Mouse (Mus musculus) heart, embryonic 11.5 days (tissue): ENCODE measurements at regions not wholly inside any gene's neighbourhood (a gene's known extent, or its start where the extent isn't known, plus 50 kb on each side); places are given as distances from the start of the nearest gene placed in this dataset.

ENCODE experiments used
- ATAC-seq: fragments of 200-750 bp; cut with Nextera tagmentation; replicated peaks from 2 replicates; pipeline ENCODE4 v1.8.0; 2017; ENCODE audit warnings: moderate library complexity; ENCODE audit not compliant: insufficient number of reproducible peaks, low FRiP score, low TSS enrichment
- H3K27ac ChIP-seq: fragments of 300-500 bp; sonication (generic); 2 replicates; pipeline ENCODE4 v1.5.1; 2014; ENCODE audit warnings: mild to moderate bottlenecking, low read depth, low read length
- H3K27me3 ChIP-seq: fragments of 300-500 bp; sonication (generic); 2 replicates; pipeline ENCODE4 v1.6.1; 2014; ENCODE audit warnings: mild to moderate bottlenecking, low read length, mixed read lengths; ENCODE audit not compliant: control insufficient read depth, insufficient read depth
- H3K36me3 ChIP-seq: fragments of 300-500 bp; sonication (generic); 2 replicates; pipeline ENCODE4 v1.6.1; 2014; ENCODE audit warnings: mild to moderate bottlenecking, low read length, moderate library complexity, mixed read lengths; ENCODE audit not compliant: control insufficient read depth, insufficient read depth
- H3K4me1 ChIP-seq: fragments of 300-500 bp; sonication (generic); 2 replicates; pipeline ENCODE4 v1.6.1; 2014; ENCODE audit warnings: low read length; ENCODE audit not compliant: control insufficient read depth, insufficient read depth
- H3K4me2 ChIP-seq: fragments of 300-500 bp; sonication (generic); 2 replicates; pipeline ENCODE4 v1.6.1; 2014; ENCODE audit warnings: mild to moderate bottlenecking, moderate library complexity
- H3K4me3 ChIP-seq: fragments of 300-500 bp; sonication (generic); 2 replicates; pipeline ENCODE4 v1.5.1; 2014; ENCODE audit warnings: low read depth, low read length
- H3K9ac ChIP-seq: fragments of 300-500 bp; sonication (generic); 2 replicates; pipeline ENCODE4 v1.6.1; 2014; ENCODE audit warnings: mild to moderate bottlenecking, low read depth, low read length, moderate library complexity
- H3K9me3 ChIP-seq: fragments of 300-500 bp; sonication (generic); replicated peaks from 2 replicates; pipeline ENCODE4 v1.6.1; 2016; ENCODE audit warnings: low read length; ENCODE audit not compliant: control insufficient read depth
- WGBS: fragments of 180-500 bp; shearing (Covaris S2); extraction: QIAGEN DNeasy Blood & Tissue Kit; methylation state at CpG from one replicate; pipeline ENCODE4 v1.1.7; 2014; ENCODE audit not compliant: insufficient replicate concordance; 5-methylcytosine and 5-hydroxymethylcytosine counted together

DNA sequence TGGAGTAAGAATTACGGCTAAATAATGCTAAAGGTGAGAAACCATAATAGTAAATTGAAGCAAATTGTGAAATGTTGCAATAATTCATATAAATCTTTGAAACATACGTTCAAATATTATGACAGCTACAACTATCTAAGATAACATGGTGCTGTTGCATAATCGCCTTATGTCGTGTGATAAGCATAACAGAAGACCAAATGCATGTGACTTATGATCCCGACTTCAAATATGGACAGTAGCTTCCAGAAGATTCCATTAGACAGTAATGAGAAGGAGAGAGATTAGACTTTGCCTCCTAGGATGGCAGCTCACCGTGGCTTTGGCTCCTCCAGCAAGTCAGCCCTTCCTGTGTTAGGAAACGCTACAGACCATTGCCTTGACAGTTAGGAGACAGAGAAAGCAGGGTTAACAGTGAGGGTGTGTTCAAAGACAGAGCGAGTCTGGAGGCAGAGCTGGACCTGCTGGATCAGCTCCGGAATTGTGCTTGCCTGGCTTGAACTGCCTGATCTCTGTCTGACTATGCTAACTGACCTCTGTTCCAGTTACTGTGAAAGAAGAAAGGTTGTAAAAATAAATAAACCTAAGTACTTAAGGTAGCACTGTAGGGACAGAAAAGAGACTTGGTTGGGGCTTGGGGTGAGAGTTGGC, 434.6 kb upstream of the Tle4 start:
- Histone ChIP-seq H3K36me3 (no peaks in the 10 kb centered on the region), H3K4me2 (no peak overlapping the region), H3K9me3 (no peaks in the 10 kb centered on the region), H3K9ac (no peak overlapping the region), H3K4me3 (no peak overlapping the region), H3K27ac (no peak overlapping the region), H3K27me3 (no peaks in the 10 kb centered on the region), H3K4me1 (no peaks in the 10 kb centered on the region)
- no peak for ATAC-seq
- WGBS: 75% methylated on average over 9 of the region's 9 CpGs

DNA sequence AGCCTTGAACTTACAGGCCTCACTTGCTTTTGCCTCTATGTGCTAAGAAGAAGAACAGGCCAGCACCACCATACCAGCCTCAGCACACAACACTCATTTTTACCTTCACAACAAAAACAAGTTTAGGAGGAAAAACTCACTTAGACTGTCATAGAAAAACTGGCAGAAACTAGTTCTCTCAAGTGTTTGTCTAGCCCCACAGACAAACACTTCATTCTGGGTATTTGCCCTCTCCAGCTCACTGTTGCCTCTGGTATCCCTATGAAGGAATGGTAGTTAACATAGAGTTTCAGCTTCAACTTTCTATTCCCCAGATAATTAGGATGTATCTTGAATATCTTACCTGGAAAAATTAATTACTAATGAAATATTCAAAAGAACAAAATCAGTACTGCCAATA, 433.6 kb upstream of the Tle4 start:
- no peak for ATAC-seq
- no peaks in the 10 kb centered on the region for H3K9me3 ChIP-seq
- no peaks in the 10 kb centered on the region for H3K4me1 ChIP-seq
- H3K4me2 ChIP-seq: no peak overlapping the region
- no peak overlapping the region for H3K9ac ChIP-seq
- no peak overlapping the region for H3K4me3 ChIP-seq
- H3K36me3 ChIP-seq: no peaks in the 10 kb centered on the region
- no peaks in the 10 kb centered on the region for H3K27me3 ChIP-seq
- H3K27ac ChIP-seq: no peak overlapping the region

DNA sequence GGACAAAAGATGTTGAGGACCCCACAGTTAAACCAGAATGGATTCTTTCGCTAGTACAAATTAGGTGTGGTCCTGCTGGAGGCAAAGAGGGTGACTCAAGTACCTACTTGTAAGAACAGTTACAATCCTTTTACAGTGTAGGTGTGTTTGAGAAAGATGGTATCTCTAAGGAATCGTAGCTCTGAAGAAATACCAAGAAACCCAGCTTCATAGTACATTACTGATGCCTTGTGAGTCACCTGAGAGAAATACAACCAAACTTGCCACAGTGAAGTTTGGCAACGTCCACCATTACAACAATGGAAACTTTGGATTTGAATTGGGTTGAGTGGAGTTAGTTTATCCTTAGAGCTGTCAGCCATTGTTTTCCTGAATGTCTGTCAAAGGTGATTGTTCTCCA, 405.7 kb upstream of the Tle4 start:
- no peak for ATAC-seq
- H3K27me3 ChIP-seq: no peaks in the 10 kb centered on the region
- H3K4me3 ChIP-seq: no peak overlapping the region
- no peak overlapping the region for H3K4me2 ChIP-seq
- H3K27ac ChIP-seq: no peak overlapping the region
- no peaks in the 10 kb centered on the region for H3K9me3 ChIP-seq
- WGBS: 69% methylated on average over 3 of the region's 3 CpGs
- H3K36me3 ChIP-seq: no peaks in the 10 kb centered on the region
- no peak overlapping the region for H3K9ac ChIP-seq
- H3K4me1 ChIP-seq: no peaks in the 10 kb centered on the region

DNA sequence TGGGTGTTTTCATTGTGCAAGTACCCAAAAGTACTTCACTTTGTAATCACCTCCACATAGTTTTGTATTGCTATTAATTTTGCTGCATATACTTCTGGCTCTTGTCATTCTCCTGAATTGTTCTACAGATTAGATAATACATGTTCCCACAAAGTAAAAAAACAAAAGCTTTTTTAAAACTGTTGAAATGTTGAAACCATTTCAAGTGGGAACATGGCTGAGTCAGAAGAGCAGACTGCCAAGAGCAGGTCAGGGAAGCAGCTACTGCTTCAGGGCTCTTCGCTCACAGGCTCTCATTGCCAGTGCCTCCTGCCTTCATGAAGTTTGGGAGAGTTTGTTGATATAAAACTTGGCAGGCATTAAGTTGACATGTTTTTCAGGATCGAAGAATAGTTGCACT, 395.5 kb upstream of the Tle4 start:
- Histone ChIP-seq H3K4me1 (no peaks in the 10 kb centered on the region), H3K4me3 (no peak overlapping the region), H3K36me3 (no peaks in the 10 kb centered on the region), H3K9me3 (no peaks in the 10 kb centered on the region), H3K4me2 (no peak overlapping the region), H3K27ac (no peak overlapping the region), H3K27me3 (no peaks in the 10 kb centered on the region), H3K9ac (no peak overlapping the region)
- ATAC-seq: no peak
- 71% methylated on average over 2 of the region's 2 CpGs for WGBS

DNA sequence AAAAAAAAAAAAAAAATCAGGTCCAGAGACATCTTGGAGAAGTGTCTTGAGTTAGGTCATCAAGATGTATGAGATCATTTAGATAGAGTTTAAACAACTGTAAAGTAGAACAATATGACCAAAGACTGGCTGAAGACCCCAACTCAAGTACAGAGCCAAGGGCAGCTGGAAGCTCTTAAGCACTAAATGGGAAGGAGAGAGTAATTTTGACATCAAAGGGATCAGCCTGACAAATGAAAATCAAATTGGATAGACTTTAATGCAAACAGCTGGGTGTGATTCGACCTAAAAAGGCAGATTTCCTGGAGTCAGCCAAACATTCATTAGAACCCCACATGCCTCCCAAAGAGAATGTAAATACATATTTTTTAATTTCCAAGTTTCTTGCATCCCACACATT, 372.3 kb upstream of the Tle4 start:
- Histone ChIP-seq H3K4me1 (no peaks in the 10 kb centered on the region), H3K9me3 (no peaks in the 10 kb centered on the region), H3K36me3 (no peaks in the 10 kb centered on the region), H3K9ac (no peak overlapping the region), H3K4me2 (no peak overlapping the region), H3K27me3 (no peaks in the 10 kb centered on the region), H3K27ac (no peak overlapping the region), H3K4me3 (no peak overlapping the region)
- ATAC-seq: no peak
- WGBS: 32% methylated on average over 1 of the region's 1 CpGs

DNA sequence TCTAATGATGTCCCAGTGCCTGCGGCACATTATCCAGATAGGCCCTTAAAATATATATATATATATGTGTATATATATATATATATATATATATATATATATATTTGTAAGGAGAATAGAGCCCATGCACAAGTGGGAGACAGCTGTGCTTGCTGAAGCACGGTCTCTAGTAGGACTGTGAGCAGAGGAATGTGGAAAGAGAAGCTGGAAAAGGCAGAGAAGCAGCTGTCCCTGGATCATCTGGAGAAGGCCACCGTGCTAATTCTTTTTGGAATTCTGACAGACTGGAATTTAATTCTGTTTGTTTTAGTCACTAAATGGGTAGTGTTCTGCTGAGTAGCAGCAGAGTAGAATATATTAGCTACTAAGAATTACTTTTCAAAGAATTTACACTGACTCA, 370.4 kb upstream of the Tle4 start:
- Histone ChIP-seq H3K9me3 (no peaks in the 10 kb centered on the region), H3K4me3 (no peak overlapping the region), H3K4me1 (no peaks in the 10 kb centered on the region), H3K9ac (no peak overlapping the region), H3K4me2 (no peak overlapping the region), H3K36me3 (no peaks in the 10 kb centered on the region), H3K27ac (no peak overlapping the region), H3K27me3 (no peaks in the 10 kb centered on the region)
- no peak for ATAC-seq
- 82% methylated on average over 3 of the region's 3 CpGs for WGBS

DNA sequence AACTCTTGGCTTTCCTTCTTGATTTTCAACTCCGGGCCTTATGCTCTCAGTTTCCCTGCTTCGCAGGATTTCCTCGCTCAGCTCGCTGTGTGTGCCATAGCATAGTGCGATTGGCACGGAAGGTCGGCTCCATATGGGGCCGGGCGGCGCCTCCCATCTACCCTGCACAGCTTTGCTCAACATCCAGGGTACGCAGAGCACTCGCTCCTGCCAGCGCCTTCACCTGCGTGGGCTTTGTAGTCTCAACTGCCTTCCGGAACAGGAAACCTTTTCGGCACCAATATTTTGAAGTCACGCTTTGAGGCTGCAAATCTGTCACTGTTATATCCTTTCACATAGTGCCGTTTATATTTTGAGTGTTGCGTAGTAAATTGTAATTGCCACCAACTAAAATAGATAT, 359.9 kb upstream of the Tle4 start:
- Histone ChIP-seq H3K27ac (no peak overlapping the region), H3K4me2 (no peak overlapping the region), H3K27me3 (no peaks in the 10 kb centered on the region), H3K4me3 (no peak overlapping the region), H3K9ac (no peak overlapping the region), H3K9me3 (no peaks in the 10 kb centered on the region), H3K4me1 (no peaks in the 10 kb centered on the region), H3K36me3 (no peaks in the 10 kb centered on the region)
- WGBS: 92% methylated on average over 19 of the region's 19 CpGs
- no peak for ATAC-seq

DNA sequence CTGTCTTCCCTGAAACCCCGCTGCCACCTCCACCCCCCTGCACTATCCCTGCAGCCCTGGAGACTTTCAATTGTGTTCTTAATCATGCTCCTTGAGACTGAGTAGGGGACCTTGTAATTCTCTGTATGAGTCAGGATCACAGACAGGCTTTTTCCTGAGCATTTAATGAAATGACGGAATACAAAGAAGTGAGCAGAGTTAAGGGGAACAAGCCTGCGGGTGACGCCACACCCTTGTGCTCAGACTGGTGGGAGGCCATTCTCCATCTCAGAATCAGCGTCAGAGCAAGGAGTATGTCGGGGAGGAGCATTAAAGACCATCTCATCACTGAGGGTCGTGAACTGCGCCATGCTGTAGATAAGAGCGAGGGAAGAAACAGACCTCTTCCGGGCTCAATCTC, 359.3 kb upstream of the Tle4 start:
- Histone ChIP-seq H3K27me3 (no peaks in the 10 kb centered on the region), H3K4me3 (no peak overlapping the region), H3K36me3 (no peaks in the 10 kb centered on the region), H3K4me2 (no peak overlapping the region), H3K9ac (no peak overlapping the region), H3K27ac (no peak overlapping the region), H3K9me3 (no peaks in the 10 kb centered on the region), H3K4me1 (no peaks in the 10 kb centered on the region)
- no peak for ATAC-seq
- WGBS: 45% methylated on average over 10 of the region's 10 CpGs

DNA sequence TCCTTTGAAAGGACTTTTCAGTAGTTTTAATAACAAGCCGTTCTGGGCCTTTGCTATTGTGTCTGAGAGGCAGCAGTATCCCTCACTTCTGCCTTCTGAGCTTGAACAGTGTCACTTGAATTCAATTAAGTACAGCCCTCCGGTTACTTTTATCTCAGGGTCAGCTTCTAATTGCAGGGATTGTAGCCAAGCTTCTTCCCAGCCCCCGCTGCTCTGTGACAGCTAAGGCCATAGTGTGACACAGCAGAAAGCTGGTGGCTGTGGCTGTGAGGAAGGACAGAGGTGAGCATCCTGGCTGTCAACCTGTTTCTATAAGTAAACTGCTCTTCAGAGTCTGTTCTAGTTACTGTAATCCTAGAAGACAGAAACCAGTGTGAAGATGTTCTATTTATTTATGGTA, 358.5 kb upstream of the Tle4 start:
- Histone ChIP-seq H3K27ac (no peak overlapping the region), H3K4me1 (no peaks in the 10 kb centered on the region), H3K9ac (no peak overlapping the region), H3K36me3 (no peaks in the 10 kb centered on the region), H3K4me3 (no peak overlapping the region), H3K27me3 (no peaks in the 10 kb centered on the region), H3K4me2 (no peak overlapping the region), H3K9me3 (no peaks in the 10 kb centered on the region)
- WGBS: 12% methylated on average over 3 of the region's 3 CpGs
- no peak for ATAC-seq
